Mouse (Mus musculus) testis, adult 2 months (tissue): ENCODE measurements around the gene Gpn3. TPM values are rescaled to one million over a fixed set of nuclear protein-coding genes. Genes with fewer than 3 reads are reported as not detected.

ENCODE experiments used
- H3K27ac ChIP-seq: fragments of 200-500 bp; 2 replicates; pipeline ENCODE4 v1.5.1; 2012; ENCODE audit warnings: low read depth, low read length; ENCODE audit not compliant: control insufficient read depth, insufficient read depth
- H3K27me3 ChIP-seq: fragments of 200-500 bp; 2 replicates; pipeline ENCODE4 v1.6.1; 2012; ENCODE audit warnings: mild to moderate bottlenecking, low read length, moderate library complexity; ENCODE audit not compliant: control insufficient read depth, insufficient read depth
- H3K36me3 ChIP-seq: fragments of 200-500 bp; 2 replicates; pipeline ENCODE4 v1.6.1; 2012; ENCODE audit warnings: mild to moderate bottlenecking, low read length; ENCODE audit not compliant: control insufficient read depth, insufficient read depth
- H3K4me1 ChIP-seq: fragments of 200-500 bp; 2 replicates; pipeline ENCODE4 v1.6.1; 2012; ENCODE audit warnings: low read length; ENCODE audit not compliant: control insufficient read depth, insufficient read depth
- H3K4me3 ChIP-seq: fragments of 200-500 bp; 2 replicates; pipeline ENCODE4 v1.5.1; 2012; ENCODE audit warnings: low read depth, mild to moderate bottlenecking, low read length, moderate library complexity, mixed read lengths; ENCODE audit not compliant: control insufficient read depth
- CTCF ChIP-seq: fragments of 200-500 bp; IDR thresholded peaks from 2 replicates; pipeline ENCODE4 v1.5.1; 2012; ENCODE audit warnings: low read depth, mild to moderate bottlenecking, inconsistent platforms, low read length, moderate library complexity; ENCODE audit not compliant: control insufficient read depth, insufficient read depth, insufficient replicate concordance
- POLR2A ChIP-seq: fragments of 200-500 bp; IDR thresholded peaks from 2 replicates; pipeline ENCODE4 v1.6.1; 2012; ENCODE audit warnings: low read depth, mild to moderate bottlenecking, inconsistent platforms, low read length, moderate library complexity; ENCODE audit not compliant: control insufficient read depth
- polyA plus RNA-seq: library from polyadenylated mRNA; depleted of rRNA; stranded (reverse); fragments of >200 nt; gene quantifications from 2 replicates; pipeline ENCODE4 v1.2.3, GENCODE M21; 2012

Gene Gpn3
- polyA plus RNA-seq, 1 experiment, result 27.6 TPM

DNA sequence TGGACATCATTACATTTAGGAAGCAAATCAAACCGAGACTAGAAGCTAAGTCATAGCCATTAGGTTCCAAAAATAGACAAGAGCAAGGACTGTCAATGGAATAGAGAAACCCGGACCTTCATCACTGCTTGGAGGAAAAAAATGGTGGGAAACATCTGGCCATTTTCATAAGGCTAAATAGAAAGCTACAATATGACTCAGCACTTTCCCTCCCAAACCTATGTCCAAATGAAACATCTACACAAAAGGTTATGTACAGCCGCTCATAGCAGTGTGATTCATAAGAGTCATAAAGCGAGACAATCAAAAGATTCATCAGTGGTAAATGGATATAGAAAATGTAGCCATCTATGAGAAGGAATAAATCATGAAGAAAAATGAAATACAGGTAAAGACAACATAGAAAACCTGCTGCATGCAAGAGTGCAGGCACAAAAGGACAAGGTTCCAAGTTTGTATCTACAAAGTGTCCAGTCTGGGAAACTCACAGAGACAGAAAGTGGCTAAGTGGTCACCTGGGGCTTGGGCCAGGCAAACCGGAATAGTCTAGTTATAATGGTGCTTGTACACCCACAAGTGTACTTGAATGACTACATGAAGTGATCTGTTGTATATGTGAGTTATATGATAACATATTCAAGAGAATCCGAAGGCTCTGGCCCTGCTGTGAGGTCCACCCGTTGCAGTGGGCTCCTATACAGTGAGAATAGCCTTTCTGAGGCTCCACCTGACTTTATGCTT lies 35.0 kb upstream of the Gpn3 start:
- no peak for TF ChIP-seq CTCF
- TF ChIP-seq POLR2A, result no peak
- Histone ChIP-seq H3K4me3 (no peak overlapping the region), H3K36me3 (no peaks in the 10 kb centered on the region; the same call in 1 of the 2 replicates), H3K27me3 (no peaks in the 10 kb centered on the region), H3K27ac (no peak overlapping the region), H3K4me1 (no peaks in the 10 kb centered on the region)

DNA sequence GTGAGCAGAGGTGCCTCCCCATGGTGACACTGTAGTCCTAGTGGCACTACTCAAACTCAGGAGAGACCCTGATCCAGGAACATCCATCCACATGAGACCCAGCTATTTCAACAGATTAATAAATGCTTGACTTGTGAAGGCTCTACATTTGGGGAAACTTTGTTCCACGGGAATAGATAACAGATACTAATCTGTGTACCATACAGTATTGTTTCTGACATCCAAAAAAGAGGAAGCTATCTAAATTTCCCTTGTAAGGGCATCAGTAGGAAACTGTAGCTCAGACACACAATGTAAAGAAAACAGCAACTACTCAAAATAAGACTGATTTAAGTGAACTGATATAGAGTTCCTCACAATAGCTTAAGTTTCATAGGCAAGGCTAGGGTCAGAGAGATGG lies 28.8 kb upstream of the Gpn3 start:
- H3K4me3 ChIP-seq, result no peak overlapping the region
- H3K27ac ChIP-seq, result no peak overlapping the region
- H3K36me3 ChIP-seq, result no peaks in the 10 kb centered on the region; the same call in 1 of the 2 replicates
- no peak for TF ChIP-seq CTCF
- TF ChIP-seq POLR2A, result no peak
- H3K27me3 ChIP-seq, result no peaks in the 10 kb centered on the region
- H3K4me1 ChIP-seq, result no peaks in the 10 kb centered on the region

DNA sequence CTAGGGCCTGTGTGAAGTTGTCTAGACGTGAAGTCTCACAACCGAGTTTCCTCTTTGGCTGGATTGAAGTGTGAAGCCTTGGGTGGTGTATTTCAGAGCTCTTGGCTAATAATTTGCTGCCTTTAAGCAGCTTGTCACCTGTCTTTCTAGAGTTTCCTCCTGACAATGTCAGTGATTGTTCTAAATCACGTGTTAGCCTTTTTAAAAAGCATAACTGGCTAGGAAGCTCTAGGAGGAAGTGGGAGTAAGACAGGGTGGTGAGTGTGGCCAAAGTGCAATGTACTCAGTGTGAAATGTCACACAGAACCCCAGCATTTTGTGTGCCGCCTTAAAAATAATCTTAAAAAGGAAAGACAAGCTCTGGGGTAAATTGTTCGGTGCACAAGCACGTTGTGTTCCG lies 27.9 kb upstream of the Gpn3 start:
- peaks cover 3% of the 10 kb centered on the region for H3K36me3 ChIP-seq
- TF ChIP-seq POLR2A (no peak), CTCF (no peak)
- H3K4me1 ChIP-seq, result no peaks in the 10 kb centered on the region
- no peak overlapping the region for H3K27ac ChIP-seq
- H3K27me3 ChIP-seq, result no peaks in the 10 kb centered on the region
- H3K4me3 ChIP-seq, result no peak overlapping the region

DNA sequence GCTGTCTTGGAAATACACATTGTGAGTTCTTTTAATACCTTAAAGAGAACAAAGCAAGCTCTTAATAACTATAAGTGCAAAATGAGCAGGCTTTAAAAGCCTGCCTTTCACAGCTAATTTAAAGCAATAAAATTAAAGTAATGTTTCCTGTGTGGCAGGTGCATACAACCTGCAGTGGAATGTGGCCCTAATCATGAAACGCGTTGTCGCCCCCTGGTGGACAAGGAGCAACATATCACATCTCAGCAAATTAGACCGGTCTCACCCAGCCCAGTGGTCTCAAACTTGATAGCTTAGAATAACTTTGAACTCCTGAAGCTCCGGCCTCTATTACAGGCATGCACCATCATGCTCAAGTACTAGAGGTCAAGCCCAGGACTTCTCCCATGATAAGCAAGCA lies 27.4 kb upstream of the Gpn3 start:
- TF ChIP-seq CTCF (peak; percentile 85; the same call in 1 of the 2 replicates), POLR2A (no peak)
- no peak overlapping the region for H3K4me3 ChIP-seq
- no peaks in the 10 kb centered on the region for H3K4me1 ChIP-seq
- no peaks in the 10 kb centered on the region for H3K27me3 ChIP-seq
- no peak overlapping the region for H3K27ac ChIP-seq
- H3K36me3 ChIP-seq, result peaks cover 3% of the 10 kb centered on the region

DNA sequence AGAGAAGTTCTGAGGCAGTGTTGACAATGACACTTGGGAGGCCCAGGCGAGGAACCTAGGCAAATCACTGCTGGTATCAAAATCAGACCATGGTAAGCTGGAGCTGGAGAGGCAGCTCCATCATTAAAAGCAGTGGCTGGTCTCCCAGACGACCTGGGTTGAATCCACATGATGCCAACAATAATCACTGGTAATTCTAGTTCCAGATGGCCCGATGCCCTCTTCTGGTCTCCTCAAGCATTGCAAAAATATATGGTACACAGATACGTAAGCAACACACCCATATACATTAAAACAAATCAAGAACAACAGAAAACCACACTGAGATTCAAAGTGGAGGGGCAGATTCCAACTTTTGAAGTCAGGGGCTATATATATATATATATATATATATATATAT lies 25.9 kb upstream of the Gpn3 start:
- TF ChIP-seq POLR2A, result no peak
- no peaks in the 10 kb centered on the region for H3K4me1 ChIP-seq
- no peak overlapping the region for H3K4me3 ChIP-seq
- no peaks in the 10 kb centered on the region for H3K27me3 ChIP-seq
- peaks cover 3% of the 10 kb centered on the region for H3K36me3 ChIP-seq
- no peak overlapping the region for H3K27ac ChIP-seq

DNA sequence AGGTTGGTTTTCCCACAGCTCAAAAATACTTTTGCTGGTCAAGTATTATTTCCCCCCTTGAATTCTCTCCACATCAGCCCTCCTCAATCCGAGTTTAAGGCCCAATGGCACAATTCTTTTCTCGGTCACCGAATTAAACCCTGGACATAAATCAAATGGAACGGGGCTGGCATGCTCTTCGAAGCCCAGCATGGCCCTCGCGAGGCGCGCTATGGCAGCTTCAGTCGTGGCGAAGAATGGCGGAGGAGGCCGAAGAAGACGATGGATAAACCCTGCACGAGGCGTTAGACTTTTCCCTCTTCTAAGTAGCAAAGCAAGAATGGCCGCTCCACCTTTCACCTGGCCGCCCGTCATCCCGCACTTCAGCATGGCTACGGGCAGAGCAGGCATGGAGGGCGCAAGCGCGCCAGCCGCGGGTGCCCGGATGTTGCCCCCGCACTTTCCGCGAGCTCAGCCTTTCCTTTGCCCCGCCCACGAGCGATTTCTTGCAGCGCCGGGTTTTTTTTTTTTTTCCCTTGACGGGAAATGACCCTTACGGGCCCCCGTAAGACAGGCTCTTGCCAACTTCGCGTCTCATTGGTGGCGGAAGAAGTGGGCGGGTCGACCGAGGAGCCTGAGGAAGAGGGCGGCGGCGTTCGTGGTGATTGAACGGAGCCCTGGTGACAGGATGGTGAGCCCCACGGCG lies 17.7 kb upstream of the Gpn3 start, which contains the start of the genes Rad9b and Vps29:
Rad9b (minus strand) TSS at position 427 of the 685 bp plus-strand sequence.
Vps29 (plus strand) TSS at position 563 of the 685 bp plus-strand sequence.
- no peaks in the 10 kb centered on the region for H3K27me3 ChIP-seq
- H3K36me3 ChIP-seq, result no peaks in the 10 kb centered on the region; the same call in none of the 2 replicates
- peak within 1 kb of the TSS; percentile 72 for H3K27ac ChIP-seq
- H3K4me1 ChIP-seq, result no peaks in the 10 kb centered on the region; the same call in 1 of the 2 replicates
- TF ChIP-seq POLR2A, result peak; percentile 89
- no peak for TF ChIP-seq CTCF
- H3K4me3 ChIP-seq, result peak within 1 kb of the TSS; percentile 90

DNA sequence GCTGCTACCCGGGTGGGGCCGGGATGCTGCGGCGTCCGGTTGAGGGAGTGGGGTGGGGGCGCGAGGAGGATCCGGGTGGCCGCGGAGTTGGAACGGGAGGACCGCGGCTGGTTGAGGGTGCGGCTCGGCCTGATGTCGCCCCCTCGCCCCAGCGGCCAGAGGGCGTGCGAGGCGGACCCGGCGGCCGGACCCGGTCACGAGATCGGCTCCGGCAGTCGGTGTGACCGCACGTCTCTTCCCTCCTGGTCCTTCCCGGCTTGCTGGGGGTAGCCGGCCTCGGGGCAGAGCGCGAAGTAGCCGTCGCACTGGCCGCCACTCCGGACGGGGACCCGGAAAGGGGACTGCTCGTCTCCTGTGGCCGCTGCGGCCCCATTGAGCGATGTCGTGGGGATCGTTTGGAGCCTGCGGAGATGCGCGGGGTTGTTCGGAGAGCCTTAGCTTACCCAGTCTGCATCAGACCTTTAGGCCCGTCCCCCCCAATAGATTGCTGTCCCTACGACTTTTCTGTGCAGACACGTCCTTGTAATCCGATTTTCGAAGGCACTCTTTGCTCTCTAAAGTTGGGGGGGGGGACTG lies 17.1 kb upstream of the Gpn3 start:
- no peak for TF ChIP-seq POLR2A
- no peak for TF ChIP-seq CTCF
- Histone ChIP-seq H3K4me1 (no peaks in the 10 kb centered on the region; the same call in 1 of the 2 replicates), H3K4me3 (peak overlapping the region; percentile 90), H3K36me3 (no peaks in the 10 kb centered on the region; the same call in none of the 2 replicates), H3K27ac (no peak overlapping the region; the same call in 1 of the 2 replicates), H3K27me3 (no peaks in the 10 kb centered on the region)
